Mouse (Mus musculus): Measurements from ENCODE around the gene Rsg1. TPM values are rescaled to one million over a fixed set of nuclear protein-coding genes. Genes with fewer than 3 reads are reported as not detected.

Gene Rsg1
- polyA plus RNA-seq, 1 experiment from 2014 or later, result 8.1 TPM

Other genes starting within 250 kb of the Rsg1 start
- 48.9 and 50.7 TPM in 2 replicates for gene Atp13a2, start 227.1 kb upstream of the Rsg1 start, polyA plus RNA-seq (2015; fragmentation: Nextera tagmentation; extraction: Ambion mirVana)
- gene Mfap2, start 203.5 kb upstream of the Rsg1 start, polyA plus RNA-seq (2015; fragmentation: Nextera tagmentation; extraction: Ambion mirVana), result 442 and 470 TPM in 2 replicates
- gene Crocc, start 153.4 kb upstream of the Rsg1 start, polyA plus RNA-seq (2015; fragmentation: Nextera tagmentation; extraction: Ambion mirVana), result 10.1 and 11.3 TPM in 2 replicates
- gene Necap2, start 135.6 kb upstream of the Rsg1 start, polyA plus RNA-seq (2015; fragmentation: Nextera tagmentation; extraction: Ambion mirVana), result 94.5 and 99.0 TPM in 2 replicates
- 0.51 and 0.59 TPM in 2 replicates for gene Spata21, start 125.6 kb upstream of the Rsg1 start, polyA plus RNA-seq (2015; fragmentation: Nextera tagmentation; extraction: Ambion mirVana)
- 50.8 and 51.3 TPM in 2 replicates for gene Szrd1, start 74.2 kb upstream of the Rsg1 start, polyA plus RNA-seq (2015; fragmentation: Nextera tagmentation; extraction: Ambion mirVana)
- gene Fbxo42, start 66.0 kb upstream of the Rsg1 start, polyA plus RNA-seq (2015; fragmentation: Nextera tagmentation; extraction: Ambion mirVana), result 21.1 and 21.9 TPM in 2 replicates
- 9.6 and 11.2 TPM in 2 replicates for gene Arhgef19, start 25.5 kb downstream of the Rsg1 start, polyA plus RNA-seq (2015; fragmentation: Nextera tagmentation; extraction: Ambion mirVana)
- 8.3 and 8.6 TPM in 2 replicates for gene Epha2, start 87.3 kb downstream of the Rsg1 start, polyA plus RNA-seq (2015; fragmentation: Nextera tagmentation; extraction: Ambion mirVana)
- 3.0 and 3.1 TPM in 2 replicates for gene Fam131c, start 154.3 kb downstream of the Rsg1 start, polyA plus RNA-seq (2015; fragmentation: Nextera tagmentation; extraction: Ambion mirVana)
- 14.7 and 17.8 TPM in 2 replicates for gene Clcnka, start 184.8 kb downstream of the Rsg1 start, polyA plus RNA-seq (2015; fragmentation: Nextera tagmentation; extraction: Ambion mirVana)
- gene Clcnkb, start 202.1 kb downstream of the Rsg1 start, polyA plus RNA-seq (2015; fragmentation: Nextera tagmentation; extraction: Ambion mirVana), result 34.2 and 48.4 TPM in 2 replicates
- 0.58 and 0.80 TPM in 2 replicates for gene Hspb7, start 206.8 kb downstream of the Rsg1 start, polyA plus RNA-seq (2015; fragmentation: Nextera tagmentation; extraction: Ambion mirVana)
- not detected in 2 replicates for gene Srarp, start 222.1 kb downstream of the Rsg1 start, polyA plus RNA-seq (2015; fragmentation: Nextera tagmentation; extraction: Ambion mirVana)
- gene Zbtb17, start 230.7 kb downstream of the Rsg1 start, polyA plus RNA-seq (2015; fragmentation: Nextera tagmentation; extraction: Ambion mirVana), result 41.7 and 43.1 TPM in 2 replicates

All from kidney, embryonic 16.5 days (tissue).